Mouse (Mus musculus) right cerebral cortex, postnatal 4 days (tissue): ENCODE data around the gene Ropn1.
"Not testable (repeated sequence)": the region's sequence is repeated elsewhere in the genome, so short reads cannot be mapped to it uniquely, and the experiment has no call there.

Source experiments
- DNase-seq: peaks from one replicate; pipeline ENCODE4 v3.0.0-alpha.2; 2022

Gene Ropn1

DNA sequence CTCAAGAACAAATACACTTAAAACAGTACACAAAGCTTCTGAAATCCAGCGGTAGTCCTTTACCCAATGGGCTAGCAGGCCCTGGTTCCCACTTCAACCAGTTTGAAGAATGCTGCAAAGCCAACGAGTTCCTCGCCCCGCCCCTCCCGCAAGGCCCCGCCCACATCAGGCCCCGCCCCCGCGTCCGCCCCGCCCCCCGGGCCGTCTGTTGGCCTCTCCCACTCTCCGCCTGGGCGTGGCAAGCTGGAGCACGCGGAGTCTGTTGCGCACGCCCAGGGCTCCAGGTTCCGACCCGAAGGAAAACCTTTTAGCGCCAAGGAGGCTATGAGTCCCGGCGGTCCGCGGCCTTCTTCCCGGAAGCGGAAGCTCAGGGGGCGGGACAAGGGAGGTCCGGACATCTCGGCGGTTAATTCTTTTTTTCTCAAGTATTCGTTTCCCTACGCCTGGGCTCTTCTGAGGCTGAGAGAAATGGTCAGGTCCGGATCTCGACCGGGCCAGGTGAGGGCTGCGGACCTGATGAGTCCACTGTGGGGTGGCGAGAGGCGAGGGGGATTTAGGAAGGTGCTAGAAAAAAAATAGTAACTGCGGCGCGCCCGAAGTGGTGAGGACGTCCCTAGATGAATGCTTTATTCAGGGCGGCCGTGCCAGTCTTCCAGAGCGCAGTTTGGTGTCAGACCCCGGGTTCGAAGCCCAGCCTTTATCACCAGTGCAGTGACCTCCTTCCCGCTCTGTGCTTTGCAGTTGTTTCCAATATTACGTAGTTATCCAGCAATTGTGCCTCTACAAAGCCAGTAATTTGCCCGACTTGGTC is 40.8 kb downstream of the Ropn1 start, which contains the start of gene Ccdc14:
Gene Ccdc14 (plus strand): TSS at position 283 of the 811 bp plus-strand sequence.
- peak; percentile 75 for DNase-seq

- no peak for DNase-seq
Measured at GRCm38 (mm10) chr16:34691156-34691555, 41.4 kb downstream of the Ropn1 start.

GRCm38 (mm10) chr16:34694477-34694876 is 44.8 kb downstream of the Ropn1 start:
- no peak for DNase-seq

DNA sequence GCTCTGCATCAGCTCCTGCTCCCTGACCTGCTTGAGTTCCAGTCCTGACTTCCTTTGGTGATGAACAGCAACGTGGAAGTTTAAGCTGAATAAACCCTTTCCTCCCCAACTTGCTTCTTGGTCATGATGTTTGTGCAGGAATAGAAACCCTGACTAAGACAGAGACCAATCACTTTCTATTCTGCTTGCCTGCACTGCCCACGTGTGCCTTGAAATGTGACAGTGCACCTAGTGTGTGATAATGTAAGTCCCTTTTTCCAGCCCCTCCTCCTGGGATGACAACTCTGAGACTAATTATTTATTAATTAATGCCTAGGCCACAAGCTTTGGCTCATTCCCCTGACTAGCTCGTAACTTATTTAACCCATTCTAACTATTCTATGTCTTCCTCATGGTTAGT is 49.0 kb downstream of the Ropn1 start:
- DNase-seq = not testable (repeated sequence)

- peak; percentile 75 for DNase-seq
Measured at GRCm38 (mm10) chr16:34700165-34700827, 50.6 kb downstream of the Ropn1 start.

GRCm38 (mm10) chr16:34700828-34701216 is 51.1 kb downstream of the Ropn1 start:
- DNase-seq = no peak

DNA sequence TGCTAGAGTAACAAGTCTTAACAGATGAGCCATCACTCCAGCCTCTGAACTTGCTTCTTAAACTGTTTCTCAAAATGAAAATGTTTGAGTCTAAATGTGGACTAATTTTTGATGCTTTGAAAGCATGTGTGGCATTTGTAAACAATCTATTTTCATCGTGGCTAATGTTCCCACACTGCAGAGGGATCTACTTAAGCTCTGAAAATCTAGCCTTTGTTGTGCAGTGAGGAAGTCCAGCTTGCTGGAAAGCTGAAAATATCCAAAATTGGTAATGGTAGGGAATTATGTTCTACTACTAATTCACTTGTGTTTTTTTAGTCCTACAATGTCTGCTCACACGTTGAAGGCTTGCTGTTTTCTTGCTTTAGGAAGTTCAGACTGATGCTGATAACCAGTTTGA is 56.3 kb downstream of the Ropn1 start:
- no peak for DNase-seq

DNA sequence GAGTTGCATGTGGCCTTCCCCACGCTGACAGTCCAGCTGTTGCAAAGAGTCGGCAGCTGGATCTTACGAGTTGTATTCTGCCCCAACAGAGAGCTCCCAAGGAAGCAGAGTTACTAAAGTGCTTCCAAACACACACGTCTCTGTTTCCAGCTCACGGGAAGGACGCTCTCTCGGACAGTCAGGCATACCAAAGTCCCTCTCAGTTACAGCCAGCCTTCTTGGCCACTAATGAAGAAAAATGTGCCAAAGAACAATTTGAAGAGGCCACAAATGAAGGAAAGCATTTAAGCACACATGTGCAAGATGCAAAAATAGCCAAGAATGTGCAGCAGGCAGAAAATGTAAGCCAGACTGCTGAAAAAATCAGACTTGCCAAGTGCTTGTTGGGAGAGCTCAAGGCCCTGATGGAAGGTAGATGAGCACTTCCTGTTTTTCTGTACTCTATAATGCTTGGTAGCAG is 56.8 kb downstream of the Ropn1 start:
- no peak for DNase-seq

GRCm38 (mm10) chr16:34711481-34711880 is 61.8 kb downstream of the Ropn1 start:
- peak; percentile 32 for DNase-seq

DNA sequence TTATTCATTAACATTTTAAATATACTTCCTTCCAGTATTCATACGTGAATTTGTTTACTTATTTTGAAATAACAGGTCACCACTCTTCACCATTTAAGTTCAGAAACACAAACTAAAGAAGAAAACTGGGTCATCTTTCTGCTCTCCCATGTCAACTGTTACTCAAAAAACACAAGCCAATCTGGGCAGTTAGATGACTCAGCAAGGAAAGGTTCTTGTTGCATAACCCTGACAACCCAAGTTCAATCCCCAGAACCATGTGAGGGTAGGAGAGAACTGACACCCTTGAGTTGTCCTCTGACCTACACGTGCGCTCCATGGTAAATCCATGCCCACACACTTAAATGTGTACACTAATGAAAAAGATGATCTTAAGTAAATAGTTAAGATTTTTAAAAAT is 75.4 kb downstream of the Ropn1 start:
- DNase-seq = no peak
